Mouse (Mus musculus): ENCODE measurements around the gene Thada.

Gene Thada

GRCm38 (mm10) chr17:84144762-84145599 is 321.0 kb downstream of the Thada start:
- no peak for DNase-seq (ENCODE audit: low spot score)

GRCm38 (mm10) chr17:84144130-84144529 is 321.9 kb downstream of the Thada start:
- no peak for DNase-seq (ENCODE audit: low spot score)

GRCm38 (mm10) chr17:84143219-84143844 is 322.7 kb downstream of the Thada start:
- no peak for DNase-seq (ENCODE audit: low spot score)

DNA sequence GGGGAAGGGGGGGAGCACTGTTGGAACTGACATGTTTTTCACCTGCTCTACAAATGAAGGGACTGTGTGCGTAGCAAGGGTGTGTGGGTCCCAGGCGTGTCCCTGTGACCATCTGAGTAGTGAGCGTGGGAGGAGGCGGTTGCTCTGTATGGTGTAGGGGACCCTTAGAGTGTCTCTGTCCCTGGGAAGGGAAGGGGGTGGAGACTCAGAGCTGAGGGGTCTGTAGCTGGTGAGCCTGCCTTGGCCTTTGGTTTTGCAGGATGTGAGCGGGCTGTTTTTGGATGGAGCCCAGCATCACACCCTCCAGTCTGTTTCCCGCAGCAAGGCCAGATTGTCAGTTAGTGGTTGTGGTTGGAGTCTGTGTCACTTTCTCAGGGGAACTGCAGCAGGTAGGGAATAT is 324.3 kb downstream of the Thada start:
- DNase-seq (ENCODE audit: low spot score): no peak

GRCm38 (mm10) chr17:84140822-84141507 is 325.0 kb downstream of the Thada start:
- DNase-seq (ENCODE audit: low spot score): no peak
